Mouse (Mus musculus): ENCODE measurements around the gene Chd4.

Chd4 gene

GRCm38 (mm10) chr6:125092372-125092771, 3.4 kb upstream of the Chd4 start:
- DNase-seq = no peak

- no peak for DNase-seq
Observed at GRCm38 (mm10) chr6:125094843-125095242, 938 bp upstream of the Chd4 start.

GRCm38 (mm10) chr6:125096279-125096596, 457 bp downstream of the Chd4 start:
- DNase-seq = no peak

- peak; percentile 73 to 82 for DNase-seq
Observed at GRCm38 (mm10) chr6:125096597-125097345, 990 bp downstream of the Chd4 start.

GRCm38 (mm10) chr6:125097346-125097689, 1.5 kb downstream of the Chd4 start:
- no peak for DNase-seq

- no peak for DNase-seq
Observed at GRCm38 (mm10) chr6:125097951-125098350, 2.2 kb downstream of the Chd4 start.

- peak in 1 of 2 experiments; percentile 36 for DNase-seq
Observed at GRCm38 (mm10) chr6:125098513-125098912, 2.7 kb downstream of the Chd4 start.

- DNase-seq = peak; percentile 69 to 73
Observed at GRCm38 (mm10) chr6:125099421-125099971, 3.7 kb downstream of the Chd4 start.

- no peak for DNase-seq
Observed at GRCm38 (mm10) chr6:125101444-125101843, 5.7 kb downstream of the Chd4 start.

GRCm38 (mm10) chr6:125104223-125104622, 8.4 kb downstream of the Chd4 start:
- DNase-seq = no peak

GRCm38 (mm10) chr6:125107705-125108104, 11.9 kb downstream of the Chd4 start:
- DNase-seq = peak in 1 of 2 experiments; percentile 50

- DNase-seq = no peak
Observed at GRCm38 (mm10) chr6:125109371-125109770, 13.6 kb downstream of the Chd4 start.

GRCm38 (mm10) chr6:125110927-125111326, 15.1 kb downstream of the Chd4 start:
- peak; percentile 73 to 84 for DNase-seq

- no peak for DNase-seq
Observed at GRCm38 (mm10) chr6:125112553-125112952, 16.8 kb downstream of the Chd4 start.

- no peak for DNase-seq
Observed at GRCm38 (mm10) chr6:125119387-125119786, 23.6 kb downstream of the Chd4 start.

GRCm38 (mm10) chr6:125128724-125129123, 32.9 kb downstream of the Chd4 start:
- no peak for DNase-seq

GRCm38 (mm10) chr6:125129710-125130402, 34.1 kb downstream of the Chd4 start:
- DNase-seq = no peak

- DNase-seq = peak; percentile 90 to 91
Observed at GRCm38 (mm10) chr6:125131302-125132156, 35.7 kb downstream of the Chd4 start, which contains the start of gene Nop2. Nop2 (plus strand) TSS chr6:125131909.

GRCm38 (mm10) chr6:125132470-125132869, 36.7 kb downstream of the Chd4 start:
- no peak for DNase-seq

GRCm38 (mm10) chr6:125137002-125137671, 41.4 kb downstream of the Chd4 start:
- DNase-seq = peak; percentile 37 to 70

GRCm38 (mm10) chr6:125139747-125140146, 44.0 kb downstream of the Chd4 start:
- no peak for DNase-seq

- no peak for DNase-seq
Observed at GRCm38 (mm10) chr6:125142436-125142835, 46.7 kb downstream of the Chd4 start.

GRCm38 (mm10) chr6:125143128-125143527, 47.3 kb downstream of the Chd4 start:
- DNase-seq = no peak

Measured in cerebellum, postnatal 14 days (tissue).